Mouse (Mus musculus) embryonic facial prominence, embryonic 10.5 days (tissue): ENCODE data around the gene Zfp595. TPM values are rescaled to one million over a fixed set of nuclear protein-coding genes. Genes with fewer than 3 reads are reported as not detected.

Experiments used
- DNase-seq: peaks from one replicate; pipeline ENCODE4 v3.0.0-alpha.2; 2017; ENCODE audit warnings: low spot score
- H3K27ac ChIP-seq: fragments of 300-500 bp; sonication (generic); replicated peaks from 2 replicates; pipeline ENCODE4 v1.5.1; 2016; ENCODE audit warnings: mild to moderate bottlenecking
- H3K27me3 ChIP-seq: fragments of 300-500 bp; sonication (generic); replicated peaks from 2 replicates; pipeline ENCODE4 v1.6.1; 2016; ENCODE audit warnings: low read depth, mild to moderate bottlenecking; ENCODE audit not compliant: poor library complexity, severe bottlenecking
- H3K36me3 ChIP-seq: fragments of 300-500 bp; sonication (generic); replicated peaks from 2 replicates; pipeline ENCODE4 v1.6.1; 2016; ENCODE audit warnings: mild to moderate bottlenecking, moderate library complexity
- H3K4me1 ChIP-seq: fragments of 300-500 bp; sonication (generic); 2 replicates; pipeline ENCODE4 v1.6.1; 2016
- H3K4me3 ChIP-seq: fragments of 300-500 bp; sonication (generic); 2 replicates; pipeline ENCODE4 v1.5.1; 2016; ENCODE audit warnings: mild to moderate bottlenecking, moderate library complexity
- H3K9me3 ChIP-seq: fragments of 300-500 bp; sonication (generic); 2 replicates; pipeline ENCODE4 v1.6.1; 2016; ENCODE audit warnings: mild to moderate bottlenecking
- WGBS: fragments of 180-500 bp; shearing (Covaris S2); methylation state at CpG from one replicate; pipeline ENCODE4 v1.1.7; 2016; 5-methylcytosine and 5-hydroxymethylcytosine counted together
- polyA plus RNA-seq: library from polyadenylated mRNA; unstranded; fragments of >200 nt; fragmentation: Nextera tagmentation; extraction: Ambion mirVana; gene quantifications from 2 replicates; pipeline ENCODE4 v1.2.1, GENCODE M21; 2016

Zfp595 gene
- polyA plus RNA-seq, 1 experiment from 2014 or later, result 1.5 TPM

DNA sequence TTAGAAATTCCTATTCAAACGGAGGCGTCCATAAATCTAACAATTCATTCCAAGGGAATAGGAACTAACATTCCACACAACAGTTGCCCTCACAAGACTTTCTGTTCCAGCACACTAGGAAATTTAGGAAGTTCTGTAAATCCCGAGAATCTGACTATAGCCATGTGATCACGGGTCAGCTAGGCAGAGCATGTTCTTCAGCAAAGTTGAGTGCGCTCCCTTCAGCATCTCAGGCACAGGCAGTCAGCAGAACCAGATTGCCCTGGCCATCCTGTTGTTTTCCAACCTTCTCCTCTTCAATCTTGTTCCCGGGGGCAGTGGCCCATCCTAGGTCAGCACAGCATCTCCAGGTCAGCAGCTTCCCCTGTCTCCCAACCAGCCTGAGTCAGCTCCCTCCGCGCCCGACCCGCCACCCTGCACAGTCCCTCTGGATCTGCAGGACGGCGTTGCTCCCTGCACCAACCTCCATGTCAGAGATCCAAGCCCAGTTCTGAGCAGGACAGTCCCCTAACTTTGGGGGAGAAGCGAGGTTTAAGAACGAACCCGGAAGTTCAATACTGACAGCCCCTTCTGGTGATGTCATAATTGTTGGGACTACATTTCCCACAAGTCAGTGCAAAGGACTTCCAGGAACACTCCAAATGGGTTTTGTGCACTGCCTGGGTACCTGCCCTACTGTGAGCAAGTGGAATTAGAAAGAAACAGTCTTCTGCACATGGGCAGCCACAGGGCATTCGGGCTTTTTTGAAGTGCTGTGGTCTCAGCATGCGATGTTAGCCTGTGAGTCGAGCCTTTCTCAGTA, 63.6 kb downstream of the Zfp595 start:
- Histone ChIP-seq H3K4me3 (peak overlapping the region; percentile 80), H3K27me3 (no peaks in the 10 kb centered on the region), H3K27ac (peak overlapping the region; percentile 78), H3K9me3 (peaks cover 8% of the 10 kb centered on the region; the same call in 1 of the 2 replicates), H3K36me3 (0 out of 2 replicates have a peak, but pooled peaks cover 3% of the 10 kb centered on the region), H3K4me1 (no peaks in the 10 kb centered on the region; the same call in 1 of the 2 replicates)
- DNase-seq, result peak; percentile 55
- WGBS, result 9% methylated on average over 18 of the region's 18 CpGs

Other genes with a start within 250 kb of the Zfp595 start
- gene Zfp708, start 234.6 kb downstream of the Zfp595 start, polyA plus RNA-seq, result 6.0 and 6.3 TPM in 2 replicates
- gene Gm28557, start 224.0 kb downstream of the Zfp595 start, polyA plus RNA-seq, result 2.7 and 3.2 TPM in 2 replicates
- gene Rslcan18, start 216.3 kb downstream of the Zfp595 start, polyA plus RNA-seq, result 0.23 and 0.29 TPM in 2 replicates
- gene Zfp759, start 210.9 kb downstream of the Zfp595 start, polyA plus RNA-seq, result 1.7 and 2.6 TPM in 2 replicates
- gene Rsl1, start 159.4 kb downstream of the Zfp595 start, polyA plus RNA-seq, result 7.4 and 7.5 TPM in 2 replicates
- gene Zfp455, start 138.1 kb downstream of the Zfp595 start, polyA plus RNA-seq, result 1.1 and 1.3 TPM in 2 replicates
- gene Zfp458, start 54.1 kb downstream of the Zfp595 start, polyA plus RNA-seq, result 1.2 and 1.6 TPM in 2 replicates
- 0.32 and 0.62 TPM in 2 replicates for gene Zfp457, start 26.1 kb downstream of the Zfp595 start, polyA plus RNA-seq
- gene Gm28044, start 28.0 kb upstream of the Zfp595 start, polyA plus RNA-seq, result 0.52 TPM in 1 of 2 replicates, not detected in the other
- 0.79 and 0.92 TPM in 2 replicates for gene Zfp953, start 28.0 kb upstream of the Zfp595 start, polyA plus RNA-seq
- not detected in 2 replicates for gene Gm28041, start 43.2 kb upstream of the Zfp595 start, polyA plus RNA-seq
- 0.64 and 1.4 TPM in 2 replicates for gene Zfp456, start 43.2 kb upstream of the Zfp595 start, polyA plus RNA-seq
- gene Zfp429, start 67.2 kb upstream of the Zfp595 start, polyA plus RNA-seq, result 4.2 and 4.5 TPM in 2 replicates
- 1.5 and 1.6 TPM in 2 replicates for gene Zfp459, start 88.8 kb upstream of the Zfp595 start, polyA plus RNA-seq
- gene Zfp874a, start 119.1 kb upstream of the Zfp595 start, polyA plus RNA-seq, result 8.7 and 11.7 TPM in 2 replicates
- gene Zfp874b, start 151.7 kb upstream of the Zfp595 start, polyA plus RNA-seq, result 2.0 and 2.8 TPM in 2 replicates
- 15.3 and 17.1 TPM in 2 replicates for gene Zfp58, start 168.0 kb upstream of the Zfp595 start, polyA plus RNA-seq
- gene Gm26965, start 193.6 kb upstream of the Zfp595 start, polyA plus RNA-seq, result not detected in 2 replicates
- gene Zfp87, start 193.6 kb upstream of the Zfp595 start, polyA plus RNA-seq, result 23.5 and 23.9 TPM in 2 replicates
- gene Zfp748, start 221.3 kb upstream of the Zfp595 start, polyA plus RNA-seq, result 15.7 and 15.8 TPM in 2 replicates